Mouse (Mus musculus): ENCODE data around the gene Stxbp1.
"Not testable (repeated sequence)": the region's sequence is repeated elsewhere in the genome, so short reads cannot be mapped to it uniquely, and the experiment has no call there.

Gene Stxbp1

GRCm38 (mm10) chr2:32874070-32874469, 27.0 kb upstream of the Stxbp1 start:
- DNase-seq (ENCODE audit: low read depth), result no peak

GRCm38 (mm10) chr2:32870275-32871100, 23.4 kb upstream of the Stxbp1 start:
- no peak for DNase-seq (ENCODE audit: low read depth)

GRCm38 (mm10) chr2:32869721-32870274, 22.8 kb upstream of the Stxbp1 start:
- DNase-seq (ENCODE audit: low read depth), result no peak

GRCm38 (mm10) chr2:32867354-32867753, 20.3 kb upstream of the Stxbp1 start:
- no peak for DNase-seq (ENCODE audit: low read depth)

DNA sequence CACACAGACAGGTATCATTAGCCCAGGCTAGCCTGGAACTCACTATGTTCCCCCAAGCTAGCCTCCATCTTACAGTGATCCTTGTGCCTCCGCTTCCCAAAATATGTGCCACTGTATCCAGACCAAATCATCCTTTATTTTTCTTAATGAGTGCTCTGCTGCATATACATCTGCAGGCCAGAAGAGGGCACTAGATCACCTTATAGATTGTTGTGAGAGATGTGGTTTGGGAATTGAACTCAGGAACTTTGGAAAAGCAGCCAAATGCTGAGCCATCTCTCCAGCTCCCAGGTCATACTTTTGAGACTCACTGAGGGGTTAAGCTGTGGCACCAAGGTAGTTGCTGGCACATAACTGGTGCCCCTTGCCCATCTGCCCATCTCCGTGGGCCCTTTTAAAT, 17.7 kb upstream of the Stxbp1 start:
- no peak for DNase-seq (ENCODE audit: low read depth)

GRCm38 (mm10) chr2:32863317-32863716, 16.3 kb upstream of the Stxbp1 start:
- no peak for DNase-seq (ENCODE audit: low read depth)

DNA sequence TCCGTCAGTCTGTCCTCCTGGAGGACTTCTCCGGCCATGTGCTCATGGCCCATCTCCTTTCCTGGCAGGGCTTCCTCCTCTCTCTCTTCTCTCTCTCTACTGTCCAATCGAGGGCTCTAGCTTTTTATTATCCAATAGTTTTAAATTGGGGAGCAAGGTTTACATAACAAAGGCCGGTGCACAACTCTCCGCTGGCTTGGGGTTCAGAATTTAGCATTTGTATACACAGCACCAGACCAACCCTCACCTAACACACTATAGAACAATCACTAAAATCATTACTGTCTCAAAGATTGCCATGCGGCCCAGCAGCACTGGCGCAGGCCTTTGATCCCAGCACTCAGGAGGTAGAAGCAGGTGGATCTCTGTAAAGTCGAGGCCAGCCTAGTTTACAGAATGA, 13.8 kb upstream of the Stxbp1 start:
- DNase-seq (ENCODE audit: low read depth), result no peak

DNA sequence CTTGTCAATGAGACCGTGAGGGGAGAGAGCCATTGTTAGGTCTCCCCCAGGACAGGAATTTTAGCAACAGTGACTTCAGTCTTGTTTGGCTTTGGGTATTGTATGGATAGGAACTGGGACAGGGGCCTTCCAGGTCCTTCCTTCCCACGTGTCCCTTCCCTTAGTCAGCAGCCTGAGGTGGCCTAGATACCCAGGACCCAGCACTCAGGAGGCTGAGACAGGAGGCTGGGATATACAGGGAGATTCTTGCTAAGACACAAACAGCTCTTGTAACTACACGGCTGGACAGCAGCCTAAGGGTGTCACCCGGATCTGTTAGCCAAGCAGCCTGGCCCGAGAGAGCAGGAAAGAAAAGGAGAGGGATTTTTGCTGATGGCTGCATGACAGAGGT, 12.6 kb upstream of the Stxbp1 start:
- no peak for DNase-seq (ENCODE audit: low read depth)

DNA sequence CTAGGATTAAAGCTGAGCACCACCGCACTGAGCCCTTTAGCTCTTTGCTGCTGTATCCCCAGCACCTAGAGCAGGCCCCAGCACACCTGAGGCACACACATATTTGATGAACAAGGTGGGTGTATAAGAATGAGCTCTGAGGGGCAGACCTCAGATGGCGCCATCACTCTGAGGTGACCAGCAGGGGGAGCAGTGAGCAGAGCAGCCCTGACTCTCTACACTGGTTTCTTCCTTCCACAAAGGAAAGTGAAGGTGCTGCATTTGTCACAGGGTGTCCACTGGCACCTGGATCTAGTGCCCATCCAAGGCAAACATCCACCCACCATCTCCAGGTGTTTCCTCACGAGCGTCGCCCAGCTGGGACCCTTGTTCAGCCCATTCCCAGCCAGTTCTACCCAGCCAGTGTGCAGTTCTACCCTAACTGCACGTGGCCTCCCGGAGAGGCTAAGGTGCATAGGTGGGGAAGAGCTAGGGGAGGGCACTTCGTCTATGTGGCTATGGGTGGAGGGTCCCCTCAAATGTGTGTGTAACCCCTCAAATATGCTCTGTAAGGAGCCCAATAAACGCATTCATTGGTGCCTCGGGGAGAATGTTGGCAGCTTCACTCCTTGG, 12.1 kb upstream of the Stxbp1 start:
- no peak for DNase-seq (ENCODE audit: low read depth)

DNA sequence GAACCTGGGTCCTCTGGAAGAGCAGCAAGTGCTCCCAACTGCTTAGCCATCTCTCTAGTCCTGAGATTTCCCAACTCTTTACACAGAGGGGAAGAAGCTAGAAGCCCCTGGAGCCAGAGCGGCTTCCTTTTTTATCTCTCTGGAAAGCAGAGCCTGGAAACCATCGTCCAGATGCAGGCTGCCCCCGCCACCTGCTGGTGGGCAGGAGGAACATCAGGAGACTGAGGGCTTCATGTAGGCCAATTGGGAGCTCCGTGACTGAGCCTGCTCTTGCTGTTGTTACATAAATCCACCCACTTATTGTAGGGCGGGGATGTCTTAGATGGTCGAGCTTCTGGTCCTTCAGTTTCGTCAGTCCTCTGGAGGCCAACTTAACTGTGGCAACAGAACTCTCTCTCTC, 10.5 kb upstream of the Stxbp1 start:
- DNase-seq (ENCODE audit: low read depth), result peak; percentile 82

GRCm38 (mm10) chr2:32855790-32856465, 8.9 kb upstream of the Stxbp1 start:
- DNase-seq (ENCODE audit: low read depth), result no peak

GRCm38 (mm10) chr2:32855046-32855785, 8.2 kb upstream of the Stxbp1 start:
- no peak for DNase-seq (ENCODE audit: low read depth)

GRCm38 (mm10) chr2:32854206-32854605, 7.2 kb upstream of the Stxbp1 start:
- peak; percentile 80 for DNase-seq (ENCODE audit: low read depth)

GRCm38 (mm10) chr2:32853716-32854115, 6.7 kb upstream of the Stxbp1 start:
- not testable (repeated sequence) for DNase-seq (ENCODE audit: low read depth)

DNA sequence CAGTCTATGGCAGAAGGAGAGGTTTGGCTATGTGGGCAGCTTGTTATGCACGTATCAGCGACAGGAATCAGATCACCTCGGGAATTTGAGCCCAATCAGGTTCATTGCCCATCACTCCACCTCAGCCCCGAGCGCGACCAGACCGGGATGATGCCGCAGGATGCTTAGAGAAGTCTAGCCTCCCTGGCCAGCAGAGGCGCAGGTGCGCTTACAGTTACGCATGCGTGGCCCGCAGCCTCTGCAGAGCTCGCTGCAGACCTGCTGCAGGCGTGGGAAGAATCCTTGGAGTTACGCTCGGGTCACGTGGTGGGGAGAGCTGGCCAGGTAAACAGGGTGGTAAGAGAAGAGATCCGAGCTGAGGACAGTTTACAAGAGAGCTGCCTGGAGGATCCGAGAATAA, 5.1 kb upstream of the Stxbp1 start:
- no peak for DNase-seq (ENCODE audit: low read depth)

GRCm38 (mm10) chr2:32847468-32847821, 400 bp upstream of the Stxbp1 start:
- no peak for DNase-seq (ENCODE audit: low read depth)

DNA sequence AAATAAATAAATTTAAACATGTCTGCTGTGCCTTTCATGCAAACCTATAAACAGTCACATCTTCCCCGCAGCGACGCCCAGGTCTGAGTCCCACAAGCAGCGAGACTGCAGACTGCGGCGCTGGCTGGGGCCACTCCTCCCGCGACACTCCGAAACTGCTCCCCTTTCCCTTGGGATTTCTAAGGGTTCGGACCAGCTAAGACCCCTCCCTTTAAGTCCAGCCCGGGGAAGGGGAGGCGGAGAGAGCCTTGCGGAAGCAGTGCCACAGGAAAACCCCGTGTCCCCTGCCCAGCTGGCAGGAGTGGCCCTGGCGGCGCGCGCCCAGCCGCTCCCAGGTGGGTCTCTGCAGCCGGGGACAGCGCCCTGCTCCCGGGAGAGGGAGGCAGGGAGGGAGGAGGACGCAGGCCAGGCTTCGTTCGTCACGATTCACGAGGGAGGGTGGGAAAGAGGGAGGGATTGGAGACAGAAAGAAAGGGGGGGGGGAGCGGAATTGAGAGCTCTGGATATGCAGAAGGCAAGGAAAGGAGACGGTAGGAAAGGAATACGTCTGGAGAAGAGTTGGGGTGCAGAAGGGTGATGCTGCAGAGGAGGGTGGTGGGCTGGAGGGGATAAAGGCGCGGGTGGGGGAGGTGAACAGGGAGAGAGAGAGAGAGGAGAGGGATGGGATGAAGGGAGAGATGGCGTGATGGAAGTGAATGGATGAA, 792 bp downstream of the Stxbp1 start:
- DNase-seq (ENCODE audit: low read depth), result no peak

GRCm38 (mm10) chr2:32845572-32846100, 1.4 kb downstream of the Stxbp1 start:
- DNase-seq (ENCODE audit: low read depth), result no peak

DNA sequence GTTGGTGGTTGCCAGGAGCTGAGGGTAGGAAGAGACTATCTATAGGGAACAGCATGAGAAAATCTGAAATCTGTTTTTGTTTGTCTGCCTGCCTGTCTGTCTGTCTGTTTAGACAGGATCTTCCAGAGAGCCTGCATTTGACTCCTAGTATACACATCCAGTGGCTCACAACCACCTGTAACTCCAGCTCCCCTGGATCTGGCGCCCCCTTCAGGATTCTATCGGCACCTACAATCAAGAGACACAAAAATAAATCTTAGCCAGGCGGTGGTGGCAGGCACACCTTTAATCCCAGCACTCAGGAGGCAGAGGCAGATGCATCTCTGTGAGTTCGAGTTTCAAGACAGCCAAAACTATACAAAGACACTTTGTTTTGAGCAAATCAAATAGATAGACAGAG, 4.5 kb downstream of the Stxbp1 start:
- no peak for DNase-seq (ENCODE audit: low read depth)

DNA sequence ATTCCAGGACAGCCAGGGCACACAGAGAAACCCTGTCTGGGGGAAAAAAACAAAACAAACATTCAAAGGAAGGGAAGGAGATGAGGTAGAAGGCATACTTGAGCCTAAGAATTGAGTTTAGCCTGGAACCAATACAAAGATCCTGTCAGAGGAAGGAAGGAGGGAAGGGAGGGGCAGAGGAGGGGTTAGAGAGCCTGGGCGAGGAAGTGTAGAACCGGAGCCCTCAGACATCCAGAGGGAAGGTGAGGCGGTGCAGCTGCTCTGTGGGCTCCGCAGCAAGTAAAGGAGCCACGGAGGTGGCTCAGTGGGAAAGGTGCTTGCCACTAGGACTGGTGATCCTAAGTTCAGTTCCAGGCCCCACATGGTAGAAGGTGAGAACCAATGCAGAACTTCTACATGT, 5.9 kb downstream of the Stxbp1 start:
- no peak for DNase-seq (ENCODE audit: low read depth)

- no peak for DNase-seq (ENCODE audit: low read depth)
These were observed 7.8 kb downstream of the Stxbp1 start for GRCm38 (mm10) chr2:32839261-32839660.

Data from c-Kit-positive CD71-negative TER-119-negative erythroid progenitor cells, embryonic 14.5 days (primary cell).